Mouse (Mus musculus) liver, adult 2 months (tissue): ENCODE measurements around the gene Rgma. TPM values are rescaled to one million over a fixed set of nuclear protein-coding genes. Genes with fewer than 3 reads are reported as not detected.

ENCODE experiments used
- DNase-seq: peaks from one replicate; pipeline ENCODE4 v3.0.0-alpha.2; 2011; ENCODE audit warnings: low read depth, low spot score; ENCODE audit errors: extremely low read depth
- H3K27ac ChIP-seq: fragments of 200-500 bp; replicated peaks from 2 replicates; pipeline ENCODE4 v1.5.1; 2012; ENCODE audit warnings: low read depth, mild to moderate bottlenecking, control low read depth, inconsistent platforms, low read length; ENCODE audit not compliant: insufficient read depth
- H3K27me3 ChIP-seq: fragments of 200-500 bp; 2 replicates; pipeline ENCODE4 v1.6.1; 2012; ENCODE audit warnings: mild to moderate bottlenecking, moderate library complexity, low read length, inconsistent platforms; ENCODE audit not compliant: control insufficient read depth, insufficient read depth
- H3K36me3 ChIP-seq: fragments of 200-500 bp; 2 replicates; pipeline ENCODE4 v1.6.1; 2012; ENCODE audit warnings: low read length, inconsistent platforms; ENCODE audit not compliant: control insufficient read depth, insufficient read depth
- H3K4me1 ChIP-seq: fragments of 200-500 bp; 2 replicates; pipeline ENCODE4 v1.6.1; 2011; ENCODE audit warnings: low read length; ENCODE audit not compliant: control insufficient read depth, insufficient read depth
- H3K4me3 ChIP-seq: fragments of 200-500 bp; 2 replicates; pipeline ENCODE4 v1.5.1; 2011; ENCODE audit warnings: low read depth, mild to moderate bottlenecking, control low read depth, low read length, moderate library complexity; ENCODE audit not compliant: insufficient read depth
- H3K79me2 ChIP-seq: fragments of 200-500 bp; 2 replicates; pipeline ENCODE4 v1.6.1; 2012; ENCODE audit warnings: inconsistent platforms, mild to moderate bottlenecking, low read length, moderate library complexity; ENCODE audit not compliant: control insufficient read depth, insufficient read depth
- H3K9ac ChIP-seq: fragments of 200-500 bp; 2 replicates; pipeline ENCODE4 v1.6.1; 2012; ENCODE audit warnings: low read depth, mild to moderate bottlenecking, control low read depth, inconsistent platforms, low read length
- CTCF ChIP-seq: fragments of 200-500 bp; IDR thresholded peaks from 2 replicates; pipeline ENCODE4 v1.5.1; 2011; ENCODE audit warnings: low read depth, low read length, control low read depth
- POLR2A ChIP-seq: fragments of 200-500 bp; IDR thresholded peaks from 2 replicates; pipeline ENCODE4 v1.6.1; 2011; ENCODE audit warnings: low read length, control low read depth; ENCODE audit not compliant: insufficient read depth; ENCODE audit errors: extremely low read depth
- WGBS: fragments of 180-500 bp; shearing (Covaris S2); methylation state at CpG from one replicate; pipeline ENCODE4 v1.1.7; 2018; 5-methylcytosine and 5-hydroxymethylcytosine counted together
- polyA plus RNA-seq: library from polyadenylated mRNA; depleted of rRNA; stranded (reverse); fragments of >200 nt; gene quantifications from 2 replicates; pipeline ENCODE4 v1.2.3, GENCODE M21; 2012
- total RNA-seq: library from RNA; depleted of rRNA; stranded (reverse); fragments of >200 nt; gene quantifications from 2 replicates; pipeline ENCODE4 v1.2.3, GENCODE M21; 2014

Rgma gene
- total and polyA plus RNA-seq, 2 experiments: 0.18 to 0.28 TPM

DNA sequence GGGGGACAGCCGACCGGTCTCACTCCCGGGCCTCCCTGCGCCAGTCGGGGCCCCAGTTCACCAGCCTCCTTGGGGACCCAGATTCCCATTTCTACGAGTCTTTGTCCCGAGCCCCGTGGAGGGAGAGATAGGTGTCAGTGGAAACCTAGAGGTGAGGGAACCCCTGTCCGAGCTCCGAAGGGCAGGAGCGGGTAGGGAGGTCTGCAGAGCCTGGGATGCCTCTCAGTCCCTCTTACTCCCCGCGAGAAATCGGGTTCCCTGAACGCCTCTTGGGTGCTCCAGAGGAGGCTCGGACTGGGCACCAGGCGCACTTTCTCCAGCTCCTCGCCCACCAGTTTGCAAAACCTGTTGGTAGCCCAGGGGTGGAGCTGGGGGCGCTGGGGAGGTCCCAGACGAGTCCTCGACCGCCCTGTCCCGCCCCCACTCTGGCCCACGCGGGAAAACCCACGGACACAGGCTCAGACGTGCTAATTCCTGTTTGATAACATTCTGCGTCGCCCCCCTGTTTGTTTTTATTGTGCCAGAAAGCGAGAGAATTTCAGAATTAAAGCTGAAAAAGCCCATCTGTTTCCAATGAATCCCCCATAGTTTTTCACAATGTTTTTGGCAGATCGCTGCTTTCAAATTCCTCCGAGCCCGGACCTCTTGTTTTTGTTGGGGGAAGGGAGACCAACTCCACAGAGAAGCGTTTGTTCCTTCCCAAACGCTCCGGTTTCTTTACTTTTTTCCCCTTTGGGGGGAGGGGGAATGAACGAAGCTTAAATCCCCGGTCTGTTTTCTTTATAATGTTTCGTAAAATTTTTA is 16.4 kb downstream of the Rgma start:
- TF ChIP-seq POLR2A (no peak), CTCF (no peak)
- no peak overlapping the region for H3K27ac ChIP-seq
- WGBS: under 1% methylated on average over 39 of the region's 39 CpGs
- H3K36me3 ChIP-seq: no peaks in the 10 kb centered on the region
- no peaks in the 10 kb centered on the region for H3K79me2 ChIP-seq
- 0 out of 2 replicates have a peak, but pooled peaks cover 2% of the 10 kb centered on the region for H3K4me1 ChIP-seq
- H3K27me3 ChIP-seq: peaks cover 19% of the 10 kb centered on the region; the same call in 1 of the 2 replicates
- H3K9ac ChIP-seq: peak overlapping the region; percentile 49
- H3K4me3 ChIP-seq: peak overlapping the region; percentile 62
- DNase-seq: no peak

DNA sequence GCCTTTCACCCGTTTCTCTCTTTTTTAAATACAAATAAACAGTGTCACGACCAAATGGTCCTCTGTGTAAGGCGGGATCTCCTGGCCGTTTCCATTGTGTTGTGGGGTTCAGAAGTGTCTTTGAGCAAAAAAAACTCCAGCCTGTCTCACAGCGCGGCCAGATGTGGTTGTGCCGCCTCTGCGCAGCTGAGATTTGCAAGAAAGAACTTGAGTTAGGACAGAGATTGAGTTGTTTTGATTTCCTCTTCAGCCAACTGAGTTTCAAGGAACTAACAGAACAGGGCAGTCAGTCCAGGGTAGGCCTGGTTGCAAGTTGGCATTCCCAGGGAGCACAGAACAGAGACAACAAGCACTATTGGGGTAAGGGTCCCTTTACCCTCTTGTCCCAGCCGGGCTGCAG is 17.1 kb downstream of the Rgma start:
- no peak for DNase-seq
- Histone ChIP-seq H3K27ac (no peak overlapping the region), H3K9ac (no peak overlapping the region), H3K27me3 (peaks cover 19% of the 10 kb centered on the region; the same call in 1 of the 2 replicates), H3K4me1 (0 out of 2 replicates have a peak, but pooled peaks cover 2% of the 10 kb centered on the region), H3K4me3 (no peak overlapping the region), H3K36me3 (no peaks in the 10 kb centered on the region), H3K79me2 (no peaks in the 10 kb centered on the region)
- 14% methylated on average over 9 of the region's 9 CpGs for WGBS
- TF ChIP-seq CTCF (no peak), POLR2A (no peak)

DNA sequence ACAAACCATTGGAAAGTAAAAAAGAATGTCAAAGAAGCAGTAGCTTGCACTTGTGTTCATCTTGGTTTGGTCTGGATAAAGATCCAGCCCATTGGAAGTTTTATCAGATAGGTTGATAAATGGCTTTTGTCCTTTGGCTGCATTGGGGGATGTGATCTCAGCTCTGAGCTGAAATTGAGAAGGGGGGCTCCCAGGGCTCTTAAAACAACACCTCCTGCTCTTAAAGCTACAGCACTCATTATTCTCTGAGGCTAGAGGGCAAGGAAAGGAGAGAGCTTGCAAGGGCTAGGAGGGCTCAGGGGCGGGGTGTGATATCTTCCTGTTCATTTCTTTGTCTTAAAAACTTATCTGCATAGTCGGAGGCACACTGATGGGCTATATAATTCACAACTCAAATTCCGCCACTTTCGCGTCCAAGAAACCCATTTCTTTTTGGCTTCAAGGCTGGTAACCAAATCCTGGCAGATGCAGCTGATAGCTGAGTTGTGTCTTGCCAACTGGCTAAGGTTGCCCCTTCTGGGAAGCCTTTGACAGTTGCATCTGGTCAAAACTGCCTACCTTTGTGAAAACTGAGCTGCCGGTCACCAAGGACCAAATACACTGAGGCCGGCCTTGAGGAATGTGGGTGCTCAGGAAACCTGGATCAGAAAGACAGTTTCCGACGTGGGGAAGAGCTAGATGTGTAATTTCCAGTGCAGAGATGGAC is 18.2 kb downstream of the Rgma start:
- no peak for DNase-seq
- H3K79me2 ChIP-seq: no peaks in the 10 kb centered on the region
- 0 out of 2 replicates have a peak, but pooled peaks cover 2% of the 10 kb centered on the region for H3K4me1 ChIP-seq
- H3K4me3 ChIP-seq: no peak overlapping the region
- no peak overlapping the region for H3K27ac ChIP-seq
- H3K9ac ChIP-seq: no peak overlapping the region
- no peak for TF ChIP-seq POLR2A
- TF ChIP-seq CTCF: no peak
- H3K27me3 ChIP-seq: peaks cover 19% of the 10 kb centered on the region; the same call in 1 of the 2 replicates
- WGBS: 58% methylated on average over 9 of the region's 9 CpGs
- H3K36me3 ChIP-seq: no peaks in the 10 kb centered on the region

DNA sequence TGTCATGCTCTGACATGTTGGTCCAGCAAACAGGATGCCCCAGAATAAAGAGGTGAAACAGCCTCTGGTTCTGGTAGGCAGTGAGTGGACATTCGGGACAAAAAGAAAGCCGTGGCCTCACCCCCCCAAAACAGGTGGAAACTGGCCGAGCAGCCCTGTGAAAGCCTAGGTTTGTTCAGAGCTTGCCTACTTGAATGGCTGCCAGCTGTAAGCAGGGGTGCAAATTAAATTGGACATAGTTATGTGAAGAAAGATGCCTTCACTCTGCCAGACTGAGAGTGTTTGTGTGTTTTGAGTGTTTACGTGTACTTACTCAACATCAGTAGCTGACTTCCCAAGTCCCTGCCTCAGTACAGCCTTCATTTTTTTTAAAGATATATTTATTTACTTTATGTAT is 18.7 kb downstream of the Rgma start:
- H3K4me3 ChIP-seq: no peak overlapping the region
- no peaks in the 10 kb centered on the region for H3K36me3 ChIP-seq
- 65% methylated on average over 4 of the region's 4 CpGs for WGBS
- no peaks in the 10 kb centered on the region for H3K79me2 ChIP-seq
- no peak overlapping the region for H3K9ac ChIP-seq
- H3K4me1 ChIP-seq: 0 out of 2 replicates have a peak, but pooled peaks cover 2% of the 10 kb centered on the region
- H3K27me3 ChIP-seq: peaks cover 23% of the 10 kb centered on the region; the same call in 1 of the 2 replicates
- TF ChIP-seq CTCF: no peak
- TF ChIP-seq POLR2A: no peak
- no peak for DNase-seq
- H3K27ac ChIP-seq: no peak overlapping the region

DNA sequence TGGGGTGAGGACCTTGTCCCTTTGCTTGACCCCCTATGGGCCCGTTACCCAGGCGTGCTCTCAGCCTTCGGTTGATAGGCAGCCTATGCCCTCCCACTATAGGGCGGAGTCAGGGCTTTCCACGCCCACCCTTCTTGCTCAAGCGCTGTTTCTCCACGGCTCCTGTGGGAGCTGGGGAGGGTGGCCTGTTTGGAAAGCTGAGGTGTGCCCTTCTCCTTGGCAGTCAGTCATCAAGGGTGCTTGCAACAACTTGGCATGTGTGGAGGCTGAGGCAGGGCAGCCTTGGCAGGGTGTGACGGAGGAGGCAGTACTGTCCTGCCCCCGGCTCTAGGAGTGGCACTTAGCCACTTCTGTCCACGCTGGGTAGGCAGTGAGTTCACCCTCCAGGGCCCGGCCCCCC is 23.0 kb downstream of the Rgma start:
- Histone ChIP-seq H3K27ac (no peak overlapping the region), H3K9ac (no peak overlapping the region), H3K4me3 (no peak overlapping the region), H3K36me3 (no peaks in the 10 kb centered on the region), H3K4me1 (peaks cover 3% of the 10 kb centered on the region; the same call in 1 of the 2 replicates), H3K27me3 (peaks cover 10% of the 10 kb centered on the region; the same call in 1 of the 2 replicates), H3K79me2 (no peaks in the 10 kb centered on the region)
- DNase-seq: peak; percentile 50
- 6% methylated on average over 11 of the region's 11 CpGs for WGBS
- TF ChIP-seq CTCF (no peak), POLR2A (no peak)
